Mouse (Mus musculus): ENCODE data around the gene Shisa5. TPM values are rescaled to one million over a fixed set of nuclear protein-coding genes. Genes with fewer than 3 reads are reported as not detected.

Shisa5 gene
- polyA plus RNA-seq, 1 experiment = 4,319 TPM

- no peaks in the 10 kb centered on the region for H3K27me3 ChIP-seq (ENCODE audit: control insufficient read depth, insufficient read depth, low read length)
- no peaks in the 10 kb centered on the region for H3K4me1 ChIP-seq (ENCODE audit: control insufficient read depth, insufficient read depth, insufficient read length)
- H3K4me3 ChIP-seq (ENCODE audit: extremely low read depth, insufficient read depth, insufficient read length) = no peak overlapping the region
- 75% methylated on average over 6 of the region's 6 CpGs for whole genome bisulfite sequencing
- no peak for DNase-seq (ENCODE audit: low read depth in 1 of 2, low spot score in 2 of 2)
- no peak overlapping the region for H3K27ac ChIP-seq (ENCODE audit: insufficient read depth, low read length)
- no peaks in the 10 kb centered on the region for H3K36me3 ChIP-seq (ENCODE audit: control insufficient read depth, insufficient read depth, low read length)
- TF ChIP-seq POLR2A (IDR thresholded peaks at IDR 0.05; ENCODE audit: low read depth, low read length) (no peak), CTCF (IDR thresholded peaks at IDR 0.05; ENCODE audit: extremely low read depth, insufficient read depth, insufficient read length, insufficient replicate concordance) (no peak)
Observed at GRCm38 (mm10) chr9:109107341-109107740, 69.0 kb downstream of the Shisa5 start.

Other genes with a start within 250 kb of the Shisa5 start
- 26.4 and 35.1 TPM in 2 replicates for gene Nckipsd, start 230.2 kb upstream of the Shisa5 start, polyA plus RNA-seq (2012; rRNA removed)
- 0.83 and 1.2 TPM in 2 replicates for gene Celsr3, start 212.2 kb upstream of the Shisa5 start, polyA plus RNA-seq (2012; rRNA removed)
- 13.0 and 14.9 TPM in 2 replicates for gene Slc26a6, start 185.3 kb upstream of the Shisa5 start, polyA plus RNA-seq (2012; rRNA removed)
- gene Tmem89, start 123.9 kb upstream of the Shisa5 start, polyA plus RNA-seq (2012; rRNA removed) = 0.12 and 0.41 TPM in 2 replicates
- 213 and 285 TPM in 2 replicates for gene Uqcrc1, start 101.9 kb upstream of the Shisa5 start, polyA plus RNA-seq (2012; rRNA removed)
- gene Col7a1, start 85.0 kb upstream of the Shisa5 start, polyA plus RNA-seq (2012; rRNA removed) = 14.0 and 14.4 TPM in 2 replicates
- 0.92 and 0.97 TPM in 2 replicates for gene Ucn2, start 52.6 kb upstream of the Shisa5 start, polyA plus RNA-seq (2012; rRNA removed)
- gene Pfkfb4, start 46.8 kb upstream of the Shisa5 start, polyA plus RNA-seq (2012; rRNA removed) = 22.6 and 25.4 TPM in 2 replicates
- 137 and 262 TPM in 2 replicates for gene Trex1, start 21.2 kb downstream of the Shisa5 start, polyA plus RNA-seq (2012; rRNA removed)
- 16.2 and 17.0 TPM in 2 replicates for gene Atrip, start 35.6 kb downstream of the Shisa5 start, polyA plus RNA-seq (2012; rRNA removed)
- 5.1 and 5.2 TPM in 2 replicates for gene Ccdc51, start 43.9 kb downstream of the Shisa5 start, polyA plus RNA-seq (2012; rRNA removed)
- gene Tma7, start 44.0 kb downstream of the Shisa5 start, polyA plus RNA-seq (2012; rRNA removed) = 10.2 and 16.4 TPM in 2 replicates
- 10.4 TPM in 2 replicates for gene Plxnb1, start 56.8 kb downstream of the Shisa5 start, polyA plus RNA-seq (2012; rRNA removed)
- not detected in 2 replicates for gene Fbxw21, start 123.5 kb downstream of the Shisa5 start, polyA plus RNA-seq (2012; rRNA removed)
- gene Fbxw13, start 157.4 kb downstream of the Shisa5 start, polyA plus RNA-seq (2012; rRNA removed) = 0.37 TPM in 1 of 2 replicates, not detected in the other
- not detected in 2 replicates for gene Fbxw20, start 196.2 kb downstream of the Shisa5 start, polyA plus RNA-seq (2012; rRNA removed)
- not detected in 2 replicates for gene Fbxw14, start 249.1 kb downstream of the Shisa5 start, polyA plus RNA-seq (2012; rRNA removed)